Mouse (Mus musculus): ENCODE measurements around the gene Aup1. TPM values are rescaled to one million over a fixed set of nuclear protein-coding genes. Genes with fewer than 3 reads are reported as not detected.

The Aup1 gene
- total RNA-seq (2021): 214 TPM in 2 replicates
- long read RNA-seq, transcript Aup1-201 (12 exons, 1,769 nt): major isoform, 91 of 138 reads
- long read RNA-seq, transcript Aup1-205 (3 exons, 545 nt): minor isoform, 11 of 138 reads
- long read RNA-seq, partial matches to known transcripts: 6 of 138 reads
- long read RNA-seq, other reads (novel, unspliced or antisense): 27 of 138 reads

DNA sequence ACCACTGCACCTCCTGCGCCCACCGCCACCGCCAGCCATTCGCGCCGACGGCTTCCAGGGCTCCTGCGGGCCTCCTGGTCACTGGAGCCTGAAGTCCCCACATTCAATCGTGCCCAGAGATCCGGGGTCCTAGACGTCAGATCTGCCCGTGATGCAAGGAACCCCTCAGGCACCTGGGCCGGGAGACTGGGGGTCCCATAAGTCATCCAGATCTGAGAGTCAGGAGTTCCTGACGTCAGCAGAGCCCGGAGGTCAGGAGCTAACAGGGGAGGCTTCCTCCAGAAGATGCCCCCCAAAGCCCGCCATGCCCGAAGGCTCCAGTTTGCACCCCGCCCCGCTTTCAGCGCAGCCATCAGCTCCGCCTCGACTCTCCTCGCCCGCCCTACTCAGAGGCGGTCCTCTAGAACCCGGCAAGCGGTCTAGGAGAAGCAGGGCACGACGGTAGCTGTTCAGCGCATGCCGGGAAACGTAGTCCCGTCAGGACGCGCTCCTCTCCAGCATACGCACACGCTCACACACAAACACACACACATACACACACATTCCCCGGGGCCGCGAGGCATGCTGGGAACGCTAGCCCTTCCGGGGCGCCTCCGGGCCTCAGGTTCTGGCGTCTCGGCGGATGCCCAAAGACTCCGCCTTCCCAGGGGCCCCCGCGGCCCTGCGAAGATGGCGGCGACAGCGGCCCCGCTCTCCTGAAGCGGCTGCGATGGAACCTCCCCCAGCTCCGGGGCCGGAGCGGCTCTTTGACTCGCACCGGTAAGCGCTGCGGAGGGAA, at the start of gene Aup1:
TSS of gene Aup1 (plus strand) at position 448 of the 778 bp plus-strand sequence.
- peak; percentile 96 for DNase-seq

DNA sequence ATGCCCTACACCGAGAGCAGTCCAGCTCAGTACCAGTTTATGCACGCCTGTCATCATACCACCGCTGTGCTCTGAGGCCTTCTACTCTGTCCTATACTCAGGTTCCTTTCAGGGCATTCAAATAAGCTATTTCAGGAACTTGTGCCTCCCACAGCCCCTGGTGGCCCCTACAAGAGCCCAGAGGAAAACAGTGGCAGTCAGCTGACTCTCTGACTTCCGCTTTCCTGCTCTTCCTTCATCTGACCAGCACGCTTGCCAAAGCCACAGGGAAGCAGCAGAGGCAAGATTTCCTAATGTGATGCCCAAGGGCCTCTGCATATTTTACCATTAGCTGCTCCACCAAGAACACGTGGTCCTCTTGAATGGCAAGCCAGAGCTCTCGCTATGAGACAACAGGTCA, 49.4 kb upstream of the Aup1 start:
- DNase-seq: no peak

DNA sequence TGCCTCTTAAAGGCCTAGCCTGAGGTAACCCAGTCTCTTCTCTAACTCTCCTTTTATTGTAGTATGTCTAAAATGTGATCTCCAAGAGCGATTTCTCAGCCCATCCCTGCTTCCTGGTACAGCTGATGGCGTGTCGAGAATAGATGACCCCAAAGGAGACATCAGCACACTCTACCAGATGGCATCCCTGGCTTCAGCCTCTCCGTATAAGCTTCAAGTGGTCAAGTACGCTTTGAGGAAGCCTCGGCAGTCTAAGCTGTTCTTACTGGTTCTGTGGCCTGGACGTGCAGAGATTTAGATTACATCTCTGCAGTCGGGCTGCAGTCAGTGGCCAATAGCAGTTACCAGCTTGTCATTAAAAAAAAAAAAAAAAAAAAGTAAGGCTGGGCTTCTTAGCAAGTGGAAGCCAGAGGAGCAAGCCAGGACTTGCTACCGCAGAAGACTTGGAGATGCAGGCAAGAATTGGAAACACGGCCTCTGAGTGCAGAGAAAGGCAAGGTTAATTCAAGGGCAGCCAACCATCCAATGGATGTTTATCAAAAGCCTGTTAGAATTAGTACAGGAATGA, 48.8 kb upstream of the Aup1 start:
- no peak for DNase-seq

DNA sequence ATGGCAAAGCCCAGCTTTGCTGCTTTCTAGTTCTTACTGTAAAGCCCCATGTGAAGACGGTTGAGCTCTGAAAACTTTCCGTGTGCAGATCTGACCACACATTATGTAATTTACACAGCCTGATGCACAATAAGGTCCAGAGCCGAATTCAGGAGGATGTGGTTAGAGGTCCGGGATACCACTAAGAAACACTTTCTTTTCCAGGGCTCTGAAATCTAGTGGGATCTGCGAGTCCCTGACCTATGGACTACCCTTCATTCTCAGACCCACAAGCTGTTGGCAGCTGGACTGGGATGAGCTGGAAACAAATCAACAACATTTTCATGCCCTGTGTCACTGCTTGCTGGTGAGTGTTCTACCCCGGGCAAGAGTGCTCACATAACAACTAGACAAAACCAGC, 48.2 kb upstream of the Aup1 start:
- no peak for DNase-seq

DNA sequence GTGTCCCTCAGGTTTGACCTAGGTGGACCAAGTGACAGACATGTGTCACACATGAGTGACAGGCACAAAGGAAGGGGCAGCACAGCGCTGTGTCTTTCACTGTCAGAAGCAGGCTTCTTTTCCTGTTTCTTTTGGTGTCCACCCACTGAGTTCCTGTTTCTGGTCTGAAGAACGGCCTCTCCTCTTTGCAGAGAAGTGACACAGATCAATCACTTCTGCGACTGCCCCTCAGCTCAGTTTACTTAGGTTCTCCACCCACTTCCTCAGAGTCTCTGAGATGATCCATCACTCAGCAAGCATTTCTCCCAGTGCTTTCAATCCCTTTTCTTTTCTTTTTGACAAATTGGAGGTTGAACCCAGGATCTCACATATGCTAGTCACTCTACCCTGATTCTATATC, 45.7 kb upstream of the Aup1 start:
- no peak for DNase-seq

DNA sequence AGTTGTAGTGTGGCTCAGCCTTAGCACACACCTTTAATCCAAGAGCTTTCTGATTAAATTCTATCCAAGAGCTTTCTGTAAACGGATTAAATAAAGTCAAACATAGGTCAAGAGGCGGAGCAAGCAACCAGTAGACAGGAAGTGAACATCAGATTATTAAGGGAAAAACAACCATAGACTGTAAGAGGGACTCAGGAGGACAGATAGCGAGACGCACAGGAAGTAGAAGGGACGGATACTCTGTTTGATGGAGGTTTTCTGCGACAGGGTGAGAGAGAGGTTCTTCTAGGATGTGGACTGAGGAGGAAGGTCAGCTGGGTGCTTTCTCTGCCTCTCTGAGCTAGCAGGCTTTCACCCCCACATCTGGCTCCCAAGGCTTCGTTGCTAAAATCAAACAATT, 44.3 kb upstream of the Aup1 start:
- no peak for DNase-seq

DNA sequence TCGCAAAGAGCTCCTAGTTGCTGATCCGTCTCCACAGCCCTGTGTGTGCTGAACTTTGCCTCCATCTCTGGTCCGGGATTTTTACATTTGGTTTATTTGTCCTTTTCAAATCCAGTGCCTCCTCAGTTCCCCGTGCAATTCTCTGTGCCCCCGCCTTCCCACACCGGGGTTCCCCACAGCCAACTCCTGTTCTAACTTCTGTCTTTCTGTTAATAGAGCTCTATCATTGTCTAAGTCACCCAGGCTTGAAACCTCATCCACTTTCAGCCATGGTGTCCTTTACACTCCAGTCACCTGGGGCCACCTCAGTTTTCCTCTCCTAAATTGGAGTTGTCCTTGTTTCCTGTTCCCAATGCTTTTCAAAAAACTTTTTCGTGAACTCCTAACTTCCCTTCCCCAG, 43.1 kb upstream of the Aup1 start:
- no peak for DNase-seq

DNA sequence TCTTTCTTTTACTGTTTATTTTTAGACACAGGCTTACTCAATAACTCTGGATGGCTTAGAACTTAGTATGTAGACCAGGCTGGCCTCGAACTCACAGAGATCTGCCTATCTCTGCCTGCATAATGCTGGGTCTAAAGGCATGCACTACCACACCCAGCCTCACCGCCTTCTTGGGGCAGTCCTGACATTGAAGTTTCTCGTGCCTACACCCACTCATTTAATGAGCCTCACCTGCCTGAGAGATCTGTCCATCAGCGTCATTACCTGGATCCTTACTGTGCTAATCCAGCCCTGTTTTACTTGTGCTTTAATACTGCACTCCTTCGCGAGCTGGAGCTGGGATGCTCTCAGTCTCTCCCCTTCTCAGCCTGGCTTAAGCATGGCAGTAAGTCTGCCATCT, 42.6 kb upstream of the Aup1 start:
- no peak for DNase-seq

DNA sequence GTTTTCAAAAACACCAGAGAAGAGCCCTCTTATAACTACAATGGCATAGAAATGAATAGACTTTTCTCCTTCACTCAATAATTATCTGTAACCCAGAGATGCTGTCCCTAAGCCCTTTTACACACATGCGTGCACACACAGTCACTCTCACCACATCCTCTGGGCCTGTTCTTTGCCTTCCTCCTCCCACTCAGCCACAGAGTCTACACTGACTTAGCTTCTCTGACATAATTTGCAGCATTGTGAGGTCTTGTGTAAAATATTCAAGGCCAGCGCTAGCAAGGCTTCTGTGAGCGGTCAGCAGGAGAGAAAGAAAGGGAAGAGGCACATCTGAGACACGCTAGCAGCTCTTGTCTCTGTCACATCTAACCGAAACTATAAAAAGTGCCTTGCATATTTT, 40.9 kb upstream of the Aup1 start:
- no peak for DNase-seq

DNA sequence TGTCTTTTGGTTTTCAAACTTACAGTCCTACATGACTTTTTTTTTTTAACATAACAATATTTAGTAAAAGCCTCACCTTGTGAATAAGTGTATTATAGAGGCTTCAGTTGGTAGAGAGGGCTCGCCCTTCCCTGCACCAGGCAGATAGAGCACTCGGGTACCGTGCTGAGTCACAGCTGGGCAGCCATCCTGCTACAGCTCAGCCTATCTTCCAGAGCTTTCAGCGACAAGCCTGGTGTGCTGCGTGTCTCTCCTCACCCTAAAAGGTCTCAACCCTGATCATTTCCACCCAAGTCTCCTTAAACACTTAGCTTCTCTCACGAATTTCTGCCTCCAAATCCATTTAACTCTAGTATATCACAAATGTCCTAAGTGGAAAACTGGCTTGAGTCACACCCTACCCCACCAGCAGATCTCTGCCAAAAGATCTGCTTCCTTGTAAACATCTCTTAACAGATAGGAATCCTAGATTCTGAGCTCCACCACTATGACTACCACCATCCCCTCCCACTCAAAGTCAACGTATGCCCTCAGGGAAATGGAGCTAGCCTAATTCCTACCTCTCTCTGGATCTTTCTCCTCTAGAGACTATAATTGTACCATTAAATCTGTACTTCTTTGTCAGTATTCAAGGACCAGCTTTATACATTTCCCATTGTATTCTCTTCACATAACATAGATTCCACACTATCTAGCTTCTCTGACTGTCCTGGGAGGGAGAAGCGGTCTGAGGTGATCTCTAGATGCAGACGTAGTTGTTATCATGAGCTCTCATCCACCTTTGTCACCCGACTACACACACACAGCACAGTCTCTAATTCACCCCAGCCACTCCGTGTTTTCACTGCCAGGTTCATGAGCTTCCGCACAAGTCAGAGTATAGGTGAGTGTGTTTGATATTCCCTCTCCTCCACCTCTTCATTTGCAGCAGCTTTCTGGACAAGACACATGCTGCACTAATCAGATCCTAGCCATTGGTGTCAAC, 39.5 kb upstream of the Aup1 start:
- DNase-seq: peak; percentile 56

DNA sequence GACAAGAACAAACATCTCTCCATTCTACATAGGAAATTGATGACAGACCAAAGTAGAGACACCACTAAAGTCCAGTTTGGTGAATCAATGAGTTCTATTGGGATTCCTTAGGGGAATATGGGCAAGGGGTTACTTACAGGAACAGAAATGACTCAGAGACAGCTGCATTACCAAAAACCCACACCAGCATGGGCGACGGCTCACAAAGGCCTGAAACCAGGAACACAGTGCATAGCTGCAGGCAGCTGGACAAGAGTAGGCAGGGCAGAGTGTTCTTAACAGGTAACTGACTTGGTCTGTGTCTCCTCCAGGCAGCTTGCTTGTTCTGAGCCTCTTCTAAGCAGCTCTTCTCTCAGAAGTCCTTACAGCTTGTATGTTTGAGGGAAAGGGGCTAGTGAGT, 38.6 kb upstream of the Aup1 start:
- no peak for DNase-seq

DNA sequence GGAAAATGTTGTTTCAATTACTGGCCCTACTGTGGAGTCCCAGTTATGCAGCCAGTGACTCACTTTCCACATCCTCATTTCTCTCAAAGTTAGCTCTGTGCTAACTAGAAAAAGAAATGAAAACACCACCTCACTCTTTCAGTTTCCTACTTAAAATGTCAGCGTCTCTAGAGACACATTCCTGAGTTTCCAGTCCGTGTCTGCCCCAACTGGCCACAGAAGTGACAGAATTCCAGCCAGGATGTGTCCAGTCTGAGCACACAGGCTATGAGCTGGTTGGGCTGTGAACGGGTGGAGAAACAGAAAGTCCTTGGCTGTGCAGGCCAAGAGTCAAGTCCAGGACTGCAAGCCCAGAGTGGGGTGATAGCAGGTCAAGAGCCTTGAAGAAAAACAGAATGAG, 37.1 kb upstream of the Aup1 start:
- DNase-seq: no peak

DNA sequence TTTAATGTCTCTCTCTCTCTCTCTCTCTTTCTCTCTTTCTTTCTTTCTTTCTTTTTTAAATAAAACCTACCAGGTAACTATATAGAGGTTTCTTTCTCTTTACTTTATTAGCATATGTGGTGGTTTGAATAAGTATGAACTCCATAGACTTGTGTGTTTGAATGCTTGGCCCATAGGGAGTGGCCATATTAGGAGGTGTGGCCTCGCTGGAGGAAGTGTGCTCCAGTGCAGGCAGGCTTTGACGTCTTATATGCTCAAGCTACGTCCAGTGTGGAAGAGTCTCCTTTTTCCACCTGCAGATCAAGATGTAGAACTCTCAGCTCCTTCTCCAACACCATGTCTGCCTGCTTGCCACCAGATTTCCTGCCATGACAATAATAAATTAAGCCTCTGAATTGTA, 35.3 kb upstream of the Aup1 start:
- no peak for DNase-seq

DNA sequence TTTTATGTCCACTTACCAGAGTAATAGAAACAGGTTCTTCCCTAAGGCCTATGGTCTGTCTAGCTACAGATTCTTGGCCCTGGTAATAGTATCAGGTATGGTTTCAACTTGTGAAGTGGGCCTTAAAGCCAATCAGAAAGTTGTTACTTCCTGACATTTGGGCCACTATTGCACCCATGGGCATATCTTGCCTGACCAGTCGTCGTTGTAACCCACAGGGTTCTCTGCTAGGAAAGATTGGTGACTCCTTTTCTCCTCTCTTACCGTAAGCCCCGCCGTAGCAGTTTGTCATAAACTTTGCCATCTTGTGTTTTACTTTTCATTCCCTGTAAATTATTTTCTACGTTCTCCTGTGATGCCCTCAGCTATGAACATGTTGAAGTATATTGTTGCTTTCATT, 34.2 kb upstream of the Aup1 start:
- DNase-seq: no peak

DNA sequence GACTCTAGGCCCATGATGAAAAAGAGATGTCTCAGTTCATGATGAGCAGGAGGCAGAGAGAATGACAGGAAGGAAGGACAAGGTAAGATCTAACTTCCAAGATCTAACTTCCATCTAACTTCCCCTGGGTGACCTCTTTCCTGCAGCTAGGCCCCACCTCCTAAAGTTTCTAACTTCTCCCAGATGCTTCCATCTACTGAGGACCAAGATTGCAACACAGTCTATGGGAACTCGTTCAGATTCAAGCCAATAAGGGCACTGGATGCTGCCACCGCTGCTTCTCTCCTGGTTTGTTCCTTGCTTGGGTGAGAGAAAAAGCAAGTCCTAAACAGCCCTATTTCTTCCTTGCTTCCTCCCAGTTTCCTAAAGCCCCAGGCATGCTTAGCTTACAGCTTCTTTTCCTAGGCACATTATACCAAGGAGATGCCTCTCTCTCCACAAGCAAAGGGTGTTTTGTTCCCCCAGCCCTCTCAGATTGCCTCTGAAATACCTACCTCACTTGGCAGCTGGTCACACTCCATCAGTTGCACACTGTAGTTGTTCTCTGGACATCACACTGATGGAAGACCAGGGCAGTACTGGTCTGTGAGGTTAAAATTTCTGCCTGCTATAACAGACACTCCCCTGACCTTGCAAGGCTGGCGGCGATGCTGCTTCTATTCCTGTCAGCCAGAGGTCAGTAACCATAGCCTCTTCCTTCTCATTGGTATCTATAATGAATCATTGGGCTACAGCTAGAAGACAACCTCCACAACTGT, 33.3 kb upstream of the Aup1 start:
- DNase-seq: no peak

DNA sequence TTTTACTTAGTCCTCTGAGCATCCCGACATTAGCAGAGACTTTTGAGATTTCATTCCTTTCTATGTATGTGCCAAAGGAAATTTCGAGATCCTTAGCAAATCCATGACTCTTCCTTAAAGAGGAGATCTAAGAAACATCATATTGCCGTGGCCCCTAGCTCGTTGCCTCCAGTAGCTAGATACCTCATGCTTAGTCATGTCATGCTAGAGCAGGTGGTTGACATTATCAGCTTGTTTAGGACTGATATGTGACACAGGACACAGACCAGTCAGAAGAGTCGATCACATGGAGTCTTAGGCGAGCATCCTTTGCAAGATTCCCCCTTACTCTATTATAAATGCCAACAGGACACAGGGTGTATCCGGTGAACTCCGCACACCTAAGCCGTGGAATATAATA, 31.3 kb upstream of the Aup1 start:
- no peak for DNase-seq

DNA sequence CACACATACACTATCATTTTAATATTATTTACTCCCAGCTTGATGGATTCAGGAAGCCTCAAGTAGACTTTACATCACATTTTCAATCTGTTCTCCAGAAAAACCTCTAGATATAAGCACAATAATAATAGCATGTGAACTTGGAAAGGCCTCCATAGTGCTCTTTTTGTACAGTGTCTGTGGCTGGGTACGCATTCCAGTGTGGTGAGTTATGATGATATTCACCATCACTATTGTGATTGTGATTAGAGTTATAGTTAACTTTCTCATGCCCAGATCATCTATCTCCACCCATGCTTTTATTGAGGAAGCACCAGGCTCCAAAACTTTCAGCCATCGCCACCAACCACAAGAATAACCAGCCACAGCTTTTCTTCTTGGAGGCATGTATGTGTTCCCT, 30.5 kb upstream of the Aup1 start:
- DNase-seq: no peak

DNA sequence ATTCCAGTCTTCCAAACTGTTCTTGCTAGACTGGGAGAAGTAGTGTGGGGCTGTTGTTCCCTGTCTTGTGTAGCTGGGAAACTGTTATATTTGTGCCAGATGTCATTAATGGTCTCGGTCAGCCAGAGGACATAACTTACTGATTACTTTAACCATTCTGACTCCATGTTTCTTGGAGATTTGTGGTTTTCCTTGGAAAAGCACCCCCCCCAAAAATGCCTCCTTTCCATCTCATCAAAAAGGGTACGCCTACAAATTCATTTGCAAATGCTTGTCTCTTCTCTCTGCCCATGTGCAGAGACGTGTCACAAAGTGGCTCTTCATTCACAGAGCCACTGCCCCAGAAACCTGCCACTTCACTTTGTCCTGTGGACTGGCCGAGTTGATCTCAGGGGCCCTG, 29.9 kb upstream of the Aup1 start:
- no peak for DNase-seq

DNA sequence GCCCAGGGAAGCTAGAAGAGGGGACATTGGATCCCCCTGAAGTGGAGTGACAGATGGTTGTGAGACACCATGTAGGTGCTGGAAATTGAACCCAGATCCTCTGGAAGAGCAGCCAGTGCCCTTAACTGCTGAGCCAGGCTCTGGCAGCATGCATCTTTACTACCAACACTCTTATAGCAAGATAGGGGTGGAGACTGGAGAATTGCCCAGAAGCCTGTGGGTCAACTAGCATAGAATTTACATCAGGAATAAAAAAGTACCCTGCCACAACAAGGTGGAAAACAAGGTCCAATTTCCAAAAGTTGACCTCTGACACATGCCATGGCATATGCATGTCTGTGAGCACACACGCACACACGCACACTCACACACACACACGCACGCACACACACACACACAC, 29.1 kb upstream of the Aup1 start:
- no peak for DNase-seq

DNA sequence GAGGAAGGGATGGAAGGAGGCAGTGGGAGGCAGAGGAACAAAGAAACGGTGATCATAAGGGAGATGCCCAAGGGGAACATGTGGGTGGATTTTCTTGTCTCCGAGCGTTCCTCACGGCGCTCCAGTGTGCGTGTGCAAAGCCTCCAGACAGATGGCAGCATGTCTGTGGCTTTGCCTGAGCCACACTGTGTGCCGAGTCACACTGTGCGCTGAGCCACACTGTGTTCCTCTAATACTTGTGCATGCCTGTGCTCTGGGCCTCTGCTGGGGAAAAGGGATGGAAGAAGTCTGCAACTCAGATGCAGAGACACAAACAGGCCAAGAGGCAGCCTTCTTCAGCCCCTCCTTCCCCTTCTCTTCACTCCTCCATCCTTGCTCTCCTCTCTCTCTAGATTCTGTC, 27.0 kb upstream of the Aup1 start:
- no peak for DNase-seq

DNA sequence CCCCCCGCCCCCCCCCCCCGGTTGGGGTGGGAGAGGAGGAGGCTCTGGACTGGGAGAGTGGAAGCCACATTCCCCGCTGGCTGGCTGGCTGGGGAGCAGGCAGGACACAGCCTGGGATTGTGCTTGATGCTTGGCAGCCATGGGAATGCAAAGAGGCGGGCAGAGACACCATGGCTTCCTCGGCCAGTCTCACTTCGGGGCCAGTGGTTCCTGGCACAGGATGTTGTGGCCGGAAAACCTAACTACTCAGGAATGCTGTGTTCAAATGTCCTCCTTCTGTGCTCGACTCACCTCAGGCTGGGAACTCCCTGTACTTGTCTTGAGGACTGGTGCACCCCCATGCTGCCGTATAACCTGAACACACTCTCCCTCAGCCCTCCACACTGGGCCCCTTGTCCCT, 26.6 kb upstream of the Aup1 start:
- DNase-seq: no peak

DNA sequence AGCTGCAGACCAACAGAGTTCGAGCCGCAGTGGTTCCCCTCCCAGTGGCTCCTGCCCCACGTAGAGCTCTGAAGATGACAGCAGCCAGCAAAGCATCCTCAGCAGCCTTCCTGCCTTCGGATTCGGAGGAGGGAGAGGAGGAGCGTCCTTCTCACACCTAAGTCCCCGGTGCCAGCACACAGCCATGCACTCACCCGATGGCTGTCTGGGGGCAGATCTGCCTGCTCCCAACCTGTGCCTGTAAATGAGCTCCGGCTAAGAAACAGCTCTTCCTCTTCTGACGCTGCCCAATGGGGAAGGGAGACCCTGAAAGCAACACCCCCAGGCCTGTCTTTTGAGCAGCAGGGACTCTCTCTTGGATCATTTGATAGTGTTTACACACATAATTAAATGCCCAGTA, 24.5 kb upstream of the Aup1 start:
- DNase-seq: no peak
